In the genomic region with DNA sequence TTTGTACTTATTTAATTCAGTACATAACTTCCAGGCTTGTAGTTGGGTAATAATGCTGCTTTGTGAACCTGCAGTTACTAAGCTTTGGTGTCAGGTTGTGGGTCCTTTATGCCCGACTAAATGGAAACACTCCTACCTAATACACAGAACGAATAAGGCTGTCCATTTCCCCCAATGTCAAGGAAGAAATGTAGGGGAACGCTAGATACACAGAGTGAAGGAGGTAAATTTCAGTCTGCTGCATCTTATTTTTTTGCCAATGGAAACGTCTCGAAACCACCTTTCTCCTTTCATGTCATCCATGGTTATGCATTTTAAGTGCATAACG, we compare ENCODE assay signal across 8 mouse cellular contexts. TPM values are rescaled to one million over a fixed set of nuclear protein-coding genes. Genes with fewer than 3 reads are reported as not detected.
A peak's percentile ranks its signal among the peaks of the same experiment; 100 is the strongest.
DNase-seq lines count a peak whose midpoint lies in the region; ATAC-seq and TF ChIP-seq lines count a peak whose summit lies in the region.

No protein-coding gene starts in this region.

- no peaks in the 10 kb centered on the region for H3K36me3 ChIP-seq in kidney, adult 2 months (ENCODE audit: control insufficient read depth, insufficient read depth, low read length)
- no peaks in the 10 kb centered on the region for H3K36me3 ChIP-seq in embryonic facial prominence, embryonic 11.5 days (replicated peaks; ENCODE audit: control insufficient read depth, insufficient read depth, low read depth, low read length)
- no peaks in the 10 kb centered on the region for H3K36me3 ChIP-seq in hindbrain, postnatal 0 days (ENCODE audit: insufficient read depth, low read length)
- H3K36me3 ChIP-seq in midbrain, embryonic 15.5 days (replicated peaks), result no peaks in the 10 kb centered on the region

- H3K4me1 ChIP-seq in kidney, adult 2 months (ENCODE audit: control insufficient read depth, insufficient read depth, low read length), result peaks cover 11% of the 10 kb centered on the region; the same call in 1 of the 2 replicates
- H3K4me1 ChIP-seq in embryonic facial prominence, embryonic 11.5 days (ENCODE audit: control insufficient read depth, insufficient read depth, low read length), result no peaks in the 10 kb centered on the region
- peaks cover 17% of the 10 kb centered on the region for H3K4me1 ChIP-seq in hindbrain, postnatal 0 days (ENCODE audit: insufficient read depth, low read length)
- peaks cover 29% of the 10 kb centered on the region for H3K4me1 ChIP-seq in midbrain, embryonic 15.5 days

- ATAC-seq in embryonic facial prominence, embryonic 11.5 days (replicated peaks; ENCODE audit: insufficient number of reproducible peaks, low FRiP score, low TSS enrichment, low read depth), result no peak
- no peak; the same call in 1 of the 2 replicates for ATAC-seq in hindbrain, postnatal 0 days
- no peak; the same call in 1 of the 2 replicates for ATAC-seq in midbrain, embryonic 15.5 days (replicated peaks)
- ATAC-seq in granulocyte monocyte progenitor cell, adult 5-6 weeks (replicated peaks; ENCODE audit: poor library complexity, severe bottlenecking), result no peak

- no peak for TF ChIP-seq CTCF in kidney, adult 2 months (conservative IDR thresholded peaks at IDR 0.05; ENCODE audit: insufficient read depth, insufficient read length, low read depth, low read length)
- no peak for TF ChIP-seq CTCF in hindbrain, postnatal 0 days (IDR thresholded peaks at IDR 0.05; ENCODE audit: low read depth)

- no peak for TF ChIP-seq POLR2A in kidney, adult 2 months (IDR thresholded peaks at IDR 0.05; ENCODE audit: low read depth, low read length)

- H3K9ac ChIP-seq in embryonic facial prominence, embryonic 11.5 days (replicated peaks; ENCODE audit: low read length), result no peak overlapping the region
- no peak overlapping the region for H3K9ac ChIP-seq in hindbrain, postnatal 0 days (replicated peaks; ENCODE audit: low read length)
- H3K9ac ChIP-seq in midbrain, embryonic 15.5 days, result no peak overlapping the region

- H3K4me3 ChIP-seq in kidney, adult 2 months (ENCODE audit: insufficient read depth, low read depth, low read length), result no peak overlapping the region
- H3K4me3 ChIP-seq in embryonic facial prominence, embryonic 11.5 days (ENCODE audit: low read depth, low read length), result peak overlapping the region; percentile 74
- peak overlapping the region; percentile 85; the same call in 1 of the 2 replicates for H3K4me3 ChIP-seq in hindbrain, postnatal 0 days (ENCODE audit: low read length)
- H3K4me3 ChIP-seq in midbrain, embryonic 15.5 days, result peak overlapping the region; percentile 84

- DNase-seq in kidney, adult 2 months, result no peak
- DNase-seq in kidney, postnatal 25 days, result no peak
- DNase-seq in embryonic facial prominence, embryonic 11.5 days (ENCODE audit: low spot score), result no peak
- no peak for DNase-seq in hindbrain, postnatal 0 days (ENCODE audit: low spot score)
- DNase-seq in urinary bladder, postnatal 4 days (ENCODE audit: low spot score in 2 of 2), result no peak
- no peak for DNase-seq in cerebellum, postnatal 14 days

- WGBS in kidney, adult 2 months, result 77% methylated on average over 6 of the region's 6 CpGs
- 81% methylated on average over 6 of the region's 6 CpGs for WGBS in embryonic facial prominence, embryonic 11.5 days
- 75% methylated on average over 6 of the region's 6 CpGs for WGBS in hindbrain, postnatal 0 days
- WGBS in midbrain, embryonic 15.5 days, result 77% methylated on average over 6 of the region's 6 CpGs

- H3K27ac ChIP-seq in kidney, adult 2 months (ENCODE audit: insufficient read depth, low read depth, low read length), result peak overlapping the region; percentile 69
- no peak overlapping the region for H3K27ac ChIP-seq in embryonic facial prominence, embryonic 11.5 days (replicated peaks; ENCODE audit: low read depth, low read length)
- peak overlapping the region; percentile 57; the same call in 1 of the 2 replicates for H3K27ac ChIP-seq in hindbrain, postnatal 0 days
- H3K27ac ChIP-seq in midbrain, embryonic 15.5 days, result peak overlapping the region; percentile 86

- no peaks in the 10 kb centered on the region for H3K27me3 ChIP-seq in kidney, adult 2 months (replicated peaks; ENCODE audit: control insufficient read depth, insufficient read depth, low read length)
- H3K27me3 ChIP-seq in embryonic facial prominence, embryonic 11.5 days (ENCODE audit: control insufficient read depth, insufficient read depth, low read length), result no peaks in the 10 kb centered on the region
- H3K27me3 ChIP-seq in hindbrain, postnatal 0 days (ENCODE audit: insufficient read depth, low read length), result peaks cover 6% of the 10 kb centered on the region; the same call in 1 of the 2 replicates
- H3K27me3 ChIP-seq in midbrain, embryonic 15.5 days (replicated peaks), result peaks cover 4% of the 10 kb centered on the region; the same call in 1 of the 2 replicates

- H3K9me3 ChIP-seq in embryonic facial prominence, embryonic 11.5 days (replicated peaks; ENCODE audit: control insufficient read depth, low read length), result no peaks in the 10 kb centered on the region
- no peaks in the 10 kb centered on the region for H3K9me3 ChIP-seq in hindbrain, postnatal 0 days (ENCODE audit: low read length)
- H3K9me3 ChIP-seq in midbrain, embryonic 15.5 days, result no peaks in the 10 kb centered on the region

- no peak overlapping the region for H3K4me2 ChIP-seq in embryonic facial prominence, embryonic 11.5 days (ENCODE audit: low read depth, low read length)
- H3K4me2 ChIP-seq in hindbrain, postnatal 0 days (ENCODE audit: low read depth, low read length), result peak overlapping the region; percentile 80
- peak overlapping the region; percentile 68 for H3K4me2 ChIP-seq in midbrain, embryonic 15.5 days

RNA-seq across cellular contexts. Expression of gene Slc33a1, which starts 0.3 kb away (rescaled TPM):
- polyA plus RNA-seq in kidney, adult 2 months (2012; rRNA removed), result 43.0 and 47.0 TPM in 2 replicates
- 12.5 and 14.8 TPM in 2 replicates for polyA plus RNA-seq in embryonic facial prominence, embryonic 11.5 days (2014; fragmentation: Nextera tagmentation; extraction: Ambion mirVana)
- total RNA-seq in hindbrain, postnatal 0 days (2014; rRNA removed), result 48.6 and 50.3 TPM in 2 replicates
- 14.3 and 15.4 TPM in 2 replicates for polyA plus RNA-seq in hindbrain, postnatal 0 days (2015; fragmentation: Nextera tagmentation; extraction: Ambion mirVana)
- polyA plus RNA-seq in midbrain, embryonic 15.5 days (2015; fragmentation: Nextera tagmentation; extraction: Ambion mirVana), result 18.6 and 19.6 TPM in 2 replicates
- total RNA-seq in granulocyte monocyte progenitor cell, adult 5-6 weeks (2014; fragmentation: Nextera tagmentation), result 16.5 and 21.3 TPM in 2 replicates
- total RNA-seq in granulocyte monocyte progenitor cell, adult 5-6 weeks (2017), result 22.3 and 29.4 TPM in 2 replicates

RNA-seq across cellular contexts. Expression of gene Gmps, which starts 11.0 kb away (rescaled TPM):
- 3.5 and 5.1 TPM in 2 replicates for polyA plus RNA-seq in kidney, adult 2 months (2012; rRNA removed)
- 76.0 and 81.8 TPM in 2 replicates for polyA plus RNA-seq in embryonic facial prominence, embryonic 11.5 days (2014; fragmentation: Nextera tagmentation; extraction: Ambion mirVana)
- 32.6 and 34.3 TPM in 2 replicates for total RNA-seq in hindbrain, postnatal 0 days (2014; rRNA removed)
- polyA plus RNA-seq in hindbrain, postnatal 0 days (2015; fragmentation: Nextera tagmentation; extraction: Ambion mirVana), result 33.7 and 35.5 TPM in 2 replicates
- 46.5 and 50.4 TPM in 2 replicates for polyA plus RNA-seq in midbrain, embryonic 15.5 days (2015; fragmentation: Nextera tagmentation; extraction: Ambion mirVana)
- total RNA-seq in granulocyte monocyte progenitor cell, adult 5-6 weeks (2014; fragmentation: Nextera tagmentation), result 37.8 and 38.2 TPM in 2 replicates
- 51.1 and 57.7 TPM in 2 replicates for total RNA-seq in granulocyte monocyte progenitor cell, adult 5-6 weeks (2017)

RNA-seq across cellular contexts. Expression of gene E130311K13Rik, which starts 35.6 kb away (rescaled TPM):
- 4.5 and 6.1 TPM in 2 replicates for polyA plus RNA-seq in kidney, adult 2 months (2012; rRNA removed)
- polyA plus RNA-seq in embryonic facial prominence, embryonic 11.5 days (2014; fragmentation: Nextera tagmentation; extraction: Ambion mirVana), result 3.8 and 3.9 TPM in 2 replicates
- total RNA-seq in hindbrain, postnatal 0 days (2014; rRNA removed), result 6.4 and 9.5 TPM in 2 replicates
- polyA plus RNA-seq in hindbrain, postnatal 0 days (2015; fragmentation: Nextera tagmentation; extraction: Ambion mirVana), result 10.9 and 12.9 TPM in 2 replicates
- polyA plus RNA-seq in midbrain, embryonic 15.5 days (2015; fragmentation: Nextera tagmentation; extraction: Ambion mirVana), result 5.7 and 7.8 TPM in 2 replicates
- total RNA-seq in granulocyte monocyte progenitor cell, adult 5-6 weeks (2014; fragmentation: Nextera tagmentation), result 1.6 and 2.7 TPM in 2 replicates
- 4.8 and 6.2 TPM in 2 replicates for total RNA-seq in granulocyte monocyte progenitor cell, adult 5-6 weeks (2017)
